Mouse (Mus musculus) small intestine, adult 2 months (tissue): ENCODE results near the gene Hat1.

ENCODE experiments used
- CTCF ChIP-seq: fragments of 200-500 bp; IDR thresholded peaks from 2 replicates; pipeline ENCODE4 v1.5.1; 2012; ENCODE audit warnings: low read depth, mild to moderate bottlenecking, control low read depth, inconsistent platforms, low read length, moderate library complexity, mixed read lengths; ENCODE audit not compliant: insufficient replicate concordance, insufficient read length; ENCODE audit errors: extremely low read depth
- POLR2A ChIP-seq: fragments of 200-500 bp; IDR thresholded peaks from 2 replicates; pipeline ENCODE4 v1.6.1; 2012; ENCODE audit warnings: low read depth, mild to moderate bottlenecking, control low read depth, inconsistent platforms, low read length, moderate library complexity

DNA sequence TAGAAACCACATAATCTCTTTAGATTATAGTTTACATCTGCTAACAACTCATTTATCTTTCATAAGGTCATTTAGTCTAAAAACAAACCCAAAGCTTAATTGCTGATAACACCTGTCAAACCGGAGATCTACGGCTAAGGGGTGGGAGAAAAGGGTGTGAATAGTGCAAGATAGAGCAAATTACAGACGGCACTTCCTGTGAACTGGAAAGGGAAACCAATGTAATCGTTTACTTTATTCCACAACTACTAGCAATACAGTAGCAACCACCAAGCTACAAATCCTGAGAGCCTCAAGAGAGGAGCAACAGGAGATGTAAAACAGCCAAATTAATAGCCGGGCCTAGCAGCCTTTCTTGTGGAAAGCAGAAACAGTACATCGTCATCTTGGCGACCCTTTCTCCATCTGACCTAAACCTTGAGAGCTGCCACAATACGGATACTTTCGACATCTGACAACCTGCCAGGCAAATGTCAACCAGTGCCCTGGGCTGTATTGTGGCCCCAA lies 22.1 kb upstream of the Hat1 start:
- TF ChIP-seq POLR2A: no peak
- no peak for TF ChIP-seq CTCF
